Mouse (Mus musculus) midbrain, embryonic 14.5 days (tissue): Measurements from ENCODE around the gene Znrf1. TPM values are rescaled to one million over a fixed set of nuclear protein-coding genes. Genes with fewer than 3 reads are reported as not detected.
A peak's percentile ranks its signal among the peaks of the same experiment; 100 is the strongest.

Source experiments
- ATAC-seq: fragments of 200-750 bp; cut with Nextera tagmentation; 2 replicates; pipeline ENCODE4 v1.8.0; 2017; ENCODE audit warnings: moderate number of reproducible peaks, moderate library complexity; ENCODE audit not compliant: low FRiP score, low TSS enrichment
- DNase-seq: peaks from one replicate; pipeline ENCODE4 v3.0.0-alpha.2; 2015
- H3K27ac ChIP-seq: fragments of 300-500 bp; sonication (generic); replicated peaks from 2 replicates; pipeline ENCODE4 v1.5.1; 2014; ENCODE audit warnings: mild to moderate bottlenecking, low read depth, low read length, moderate library complexity
- H3K27me3 ChIP-seq: fragments of 300-500 bp; sonication (generic); 2 replicates; pipeline ENCODE4 v1.6.1; 2014; ENCODE audit warnings: low read length, control low read depth, mixed read lengths; ENCODE audit not compliant: control insufficient read depth, insufficient read depth
- H3K36me3 ChIP-seq: fragments of 300-500 bp; sonication (generic); 2 replicates; pipeline ENCODE4 v1.6.1; 2014; ENCODE audit warnings: low read length, control low read depth; ENCODE audit not compliant: control insufficient read depth, insufficient read depth
- H3K4me1 ChIP-seq: fragments of 300-500 bp; sonication (generic); 2 replicates; pipeline ENCODE4 v1.6.1; 2014; ENCODE audit warnings: mild to moderate bottlenecking, antibody characterized with exemption, low read length, control low read depth; ENCODE audit not compliant: control insufficient read depth, insufficient read depth
- H3K4me2 ChIP-seq: fragments of 300-500 bp; sonication (generic); 2 replicates; pipeline ENCODE4 v1.6.1; 2014; ENCODE audit warnings: mild to moderate bottlenecking, low read length, moderate library complexity
- H3K4me3 ChIP-seq: fragments of 300-500 bp; sonication (generic); replicated peaks from 2 replicates; pipeline ENCODE4 v1.5.1; 2014; ENCODE audit warnings: low read depth, low read length
- H3K9ac ChIP-seq: fragments of 300-500 bp; sonication (generic); replicated peaks from 2 replicates; pipeline ENCODE4 v1.6.1; 2014; ENCODE audit warnings: mild to moderate bottlenecking, low read length, moderate library complexity
- H3K9me3 ChIP-seq: fragments of 300-500 bp; sonication (generic); 2 replicates; pipeline ENCODE4 v1.6.1; 2016; ENCODE audit warnings: low read length, control low read depth, mixed read lengths; ENCODE audit not compliant: control insufficient read depth
- WGBS: fragments of 180-500 bp; shearing (Covaris S2); extraction: QIAGEN DNeasy Blood & Tissue Kit; methylation state at CpG from one replicate; pipeline ENCODE4 v1.1.7; 2014; 5-methylcytosine and 5-hydroxymethylcytosine counted together
- polyA plus RNA-seq: library from polyadenylated mRNA; unstranded; fragments of >200 nt; fragmentation: Nextera tagmentation; extraction: Ambion mirVana; gene quantifications from 2 replicates; pipeline ENCODE4 v1.2.1, GENCODE M21; 2014

The Znrf1 gene
- polyA plus RNA-seq, 1 experiment from 2014 or later: 108 TPM

DNA sequence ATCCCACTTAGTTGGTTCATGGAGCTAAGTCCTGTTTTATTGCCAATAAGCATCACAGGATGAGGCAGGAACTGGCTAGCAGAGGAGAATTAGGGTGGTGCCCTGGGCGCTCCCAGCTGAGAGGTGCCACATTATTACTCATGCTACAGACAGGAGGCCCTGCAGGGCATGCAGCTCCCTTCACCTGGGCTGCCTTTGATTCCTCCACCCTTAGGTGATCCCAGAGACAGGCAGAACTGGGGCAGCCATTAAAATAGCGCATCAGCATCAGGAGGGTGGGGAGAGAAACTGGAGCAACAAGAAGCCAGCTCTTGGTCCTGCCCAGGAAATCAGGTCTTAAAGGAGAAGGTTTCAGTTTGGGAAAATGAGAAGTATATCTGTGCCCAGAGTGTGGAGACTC, 69.1 kb downstream of the Znrf1 start:
- H3K9ac ChIP-seq: no peak overlapping the region
- no peak overlapping the region for H3K4me2 ChIP-seq
- ATAC-seq (no peak), DNase-seq (no peak)
- 95% methylated on average over 2 of the region's 2 CpGs for WGBS
- H3K4me3 ChIP-seq: no peak overlapping the region
- H3K9me3 ChIP-seq: no peaks in the 10 kb centered on the region
- 0 out of 2 replicates have a peak, but pooled peaks cover 4% of the 10 kb centered on the region for H3K36me3 ChIP-seq
- no peaks in the 10 kb centered on the region for H3K4me1 ChIP-seq
- H3K27me3 ChIP-seq: no peaks in the 10 kb centered on the region
- H3K27ac ChIP-seq: no peak overlapping the region

DNA sequence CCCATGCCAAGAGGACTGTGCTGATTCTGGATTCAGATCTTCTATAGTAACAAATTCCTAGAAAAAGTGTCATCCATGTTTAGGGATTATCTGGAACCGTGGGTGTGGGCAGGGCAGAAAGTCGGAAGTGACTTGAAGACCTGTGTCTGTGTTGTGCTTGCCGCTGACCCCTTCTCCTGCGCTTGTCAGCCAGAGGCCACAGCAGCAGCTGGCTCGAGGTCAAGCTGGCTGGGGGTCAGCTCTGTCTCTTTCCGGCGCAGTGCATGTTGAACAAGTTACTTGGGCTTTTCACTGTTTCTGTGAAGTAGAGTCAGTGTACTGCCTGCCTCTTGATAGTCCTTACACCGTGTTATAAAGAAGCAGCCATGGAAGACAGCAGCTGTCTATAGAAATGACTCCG, 71.1 kb downstream of the Znrf1 start:
- Histone ChIP-seq H3K9ac (no peak overlapping the region), H3K27me3 (no peaks in the 10 kb centered on the region), H3K4me2 (no peak overlapping the region), H3K36me3 (0 out of 2 replicates have a peak, but pooled peaks cover 7% of the 10 kb centered on the region), H3K9me3 (no peaks in the 10 kb centered on the region), H3K27ac (no peak overlapping the region), H3K4me1 (no peaks in the 10 kb centered on the region), H3K4me3 (no peak overlapping the region)
- ATAC-seq (no peak), DNase-seq (no peak)
- 93% methylated on average over 9 of the region's 9 CpGs for WGBS

DNA sequence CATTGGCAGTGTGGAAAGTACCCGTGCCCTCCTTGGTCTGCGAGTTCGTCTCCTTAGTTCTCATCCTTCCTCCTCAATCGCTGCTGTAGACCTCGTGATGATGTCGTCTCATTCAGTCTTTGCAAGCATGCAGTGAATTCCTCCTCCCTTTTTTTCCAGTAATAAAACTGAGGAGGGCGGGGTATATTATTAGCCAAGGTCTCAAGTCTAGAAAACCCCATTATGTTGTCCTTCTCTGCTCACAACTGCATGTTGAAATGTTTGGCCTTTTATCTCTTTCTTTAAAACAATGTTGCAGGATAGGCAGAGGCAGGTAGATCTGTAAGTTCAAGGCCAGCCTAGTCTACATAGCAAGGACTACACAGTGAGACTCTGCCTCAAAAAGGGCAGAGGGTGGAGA, 71.5 kb downstream of the Znrf1 start:
- Histone ChIP-seq H3K27ac (no peak overlapping the region), H3K9ac (no peak overlapping the region), H3K4me1 (no peaks in the 10 kb centered on the region), H3K27me3 (no peaks in the 10 kb centered on the region), H3K4me2 (no peak overlapping the region), H3K4me3 (no peak overlapping the region), H3K36me3 (peaks cover 11% of the 10 kb centered on the region; the same call in 1 of the 2 replicates), H3K9me3 (no peaks in the 10 kb centered on the region)
- ATAC-seq (no peak), DNase-seq (no peak)
- WGBS: 98% methylated on average over 7 of the region's 7 CpGs

GRCm38 (mm10) chr8:111613181-111613580, 77.3 kb downstream of the Znrf1 start:
- ATAC-seq: no peak
- no peak overlapping the region for H3K9ac ChIP-seq
- peaks cover 13% of the 10 kb centered on the region; the same call in 1 of the 2 replicates for H3K36me3 ChIP-seq
- H3K27me3 ChIP-seq: no peaks in the 10 kb centered on the region
- H3K4me2 ChIP-seq: no peak overlapping the region
- no peak for DNase-seq
- H3K4me1 ChIP-seq: 0 out of 2 replicates have a peak, but pooled peaks cover 6% of the 10 kb centered on the region
- WGBS: 85% methylated on average over 5 of the region's 5 CpGs
- H3K9me3 ChIP-seq: no peaks in the 10 kb centered on the region
- no peak overlapping the region for H3K4me3 ChIP-seq
- H3K27ac ChIP-seq: no peak overlapping the region

- Histone ChIP-seq H3K27ac (no peak overlapping the region), H3K36me3 (peaks cover 20% of the 10 kb centered on the region), H3K9me3 (no peaks in the 10 kb centered on the region), H3K4me1 (0 out of 2 replicates have a peak, but pooled peaks cover 6% of the 10 kb centered on the region), H3K9ac (no peak overlapping the region), H3K4me3 (no peak overlapping the region), H3K4me2 (no peak overlapping the region), H3K27me3 (no peaks in the 10 kb centered on the region)
- DNase-seq: no peak
- no peak for ATAC-seq
- 91% methylated on average over 6 of the region's 6 CpGs for WGBS
These were observed 79.1 kb downstream of the Znrf1 start for GRCm38 (mm10) chr8:111614786-111615701.

DNA sequence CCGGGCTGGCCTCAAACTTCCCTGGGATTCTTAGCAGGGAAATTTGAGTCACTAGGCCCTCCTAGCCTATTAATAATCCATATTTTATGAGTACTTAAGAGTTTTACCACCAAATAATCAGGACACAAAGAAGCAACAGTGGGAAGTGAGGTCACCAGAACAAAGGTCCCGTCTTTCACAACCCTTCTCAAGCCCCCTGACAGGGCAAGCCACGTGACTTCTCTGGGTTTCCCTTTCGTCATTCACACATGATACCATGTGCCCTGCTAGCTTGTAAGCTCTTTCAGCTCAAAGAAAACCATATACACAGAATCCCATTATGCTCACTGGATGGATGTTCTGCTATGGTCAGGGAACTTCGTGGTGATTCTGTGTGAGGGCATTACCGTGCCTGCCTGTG, 81.9 kb downstream of the Znrf1 start:
- peaks cover 30% of the 10 kb centered on the region for H3K36me3 ChIP-seq

DNA sequence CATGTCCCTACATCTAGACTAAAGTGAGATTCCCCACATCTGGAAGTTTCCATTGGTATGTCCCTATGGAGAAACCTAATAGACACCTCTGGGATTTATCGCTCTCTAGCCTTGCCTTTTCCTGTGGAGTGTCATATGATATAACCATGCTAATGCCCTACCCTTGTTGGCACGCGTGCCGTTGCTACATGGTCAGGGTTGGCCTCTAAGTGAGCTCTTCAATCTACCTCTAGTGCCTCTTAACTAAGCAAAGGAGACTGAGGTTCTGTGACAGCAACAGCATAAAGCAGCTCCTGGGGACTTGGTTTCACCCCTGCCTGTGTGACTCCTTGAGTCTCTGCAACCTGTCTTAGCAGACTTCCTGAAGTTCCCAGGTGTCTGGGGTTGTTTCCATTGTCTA, 82.4 kb downstream of the Znrf1 start:
- Histone ChIP-seq H3K9ac (no peak overlapping the region), H3K36me3 (peaks cover 35% of the 10 kb centered on the region), H3K4me1 (0 out of 2 replicates have a peak, but pooled peaks cover 6% of the 10 kb centered on the region), H3K4me2 (no peak overlapping the region), H3K27ac (no peak overlapping the region), H3K4me3 (no peak overlapping the region), H3K9me3 (no peaks in the 10 kb centered on the region), H3K27me3 (no peaks in the 10 kb centered on the region)
- WGBS: 94% methylated on average over 4 of the region's 4 CpGs
- ATAC-seq (no peak), DNase-seq (no peak)

More for the DNA sequence above, 81.9 kb downstream of the Znrf1 start:
- H3K4me3 ChIP-seq: no peak overlapping the region
- no peak overlapping the region for H3K27ac ChIP-seq
- DNase-seq: no peak
- no peaks in the 10 kb centered on the region for H3K9me3 ChIP-seq
- ATAC-seq: no peak
- H3K4me1 ChIP-seq: 0 out of 2 replicates have a peak, but pooled peaks cover 6% of the 10 kb centered on the region
- H3K9ac ChIP-seq: no peak overlapping the region
- H3K4me2 ChIP-seq: no peak overlapping the region
- H3K27me3 ChIP-seq: no peaks in the 10 kb centered on the region
- 57% methylated on average over 6 of the region's 6 CpGs for WGBS

GRCm38 (mm10) chr8:111619936-111620335, 84.0 kb downstream of the Znrf1 start:
- Histone ChIP-seq H3K27ac (no peak overlapping the region), H3K36me3 (peaks cover 43% of the 10 kb centered on the region), H3K9me3 (no peaks in the 10 kb centered on the region), H3K9ac (no peak overlapping the region), H3K4me3 (no peak overlapping the region), H3K4me2 (no peak overlapping the region), H3K4me1 (0 out of 2 replicates have a peak, but pooled peaks cover 6% of the 10 kb centered on the region), H3K27me3 (no peaks in the 10 kb centered on the region)
- WGBS: 68% methylated on average over 1 of the region's 1 CpGs
- ATAC-seq (no peak), DNase-seq (no peak)

GRCm38 (mm10) chr8:111622104-111622503, 86.2 kb downstream of the Znrf1 start:
- no peak for DNase-seq
- Histone ChIP-seq H3K27me3 (no peaks in the 10 kb centered on the region), H3K4me1 (no peaks in the 10 kb centered on the region), H3K4me2 (no peak overlapping the region), H3K27ac (0 out of 2 replicates have a peak overlapping the region, but pooled peaks have one; percentile 26), H3K36me3 (peaks cover 43% of the 10 kb centered on the region), H3K9ac (no peak overlapping the region), H3K4me3 (no peak overlapping the region), H3K9me3 (no peaks in the 10 kb centered on the region)
- WGBS: 61% methylated on average over 3 of the region's 3 CpGs
- no peak for ATAC-seq
